Mouse (Mus musculus) thymus, adult 18-20 months (tissue): ENCODE data around the gene Ctdspl.

Experiments used
- DNase-seq, 2 experiments: peaks; one replicate each; pipeline ENCODE4 v3.0.0; 2022; ENCODE audit warnings: mixed read lengths in 2 of 2

The Ctdspl gene

DNA sequence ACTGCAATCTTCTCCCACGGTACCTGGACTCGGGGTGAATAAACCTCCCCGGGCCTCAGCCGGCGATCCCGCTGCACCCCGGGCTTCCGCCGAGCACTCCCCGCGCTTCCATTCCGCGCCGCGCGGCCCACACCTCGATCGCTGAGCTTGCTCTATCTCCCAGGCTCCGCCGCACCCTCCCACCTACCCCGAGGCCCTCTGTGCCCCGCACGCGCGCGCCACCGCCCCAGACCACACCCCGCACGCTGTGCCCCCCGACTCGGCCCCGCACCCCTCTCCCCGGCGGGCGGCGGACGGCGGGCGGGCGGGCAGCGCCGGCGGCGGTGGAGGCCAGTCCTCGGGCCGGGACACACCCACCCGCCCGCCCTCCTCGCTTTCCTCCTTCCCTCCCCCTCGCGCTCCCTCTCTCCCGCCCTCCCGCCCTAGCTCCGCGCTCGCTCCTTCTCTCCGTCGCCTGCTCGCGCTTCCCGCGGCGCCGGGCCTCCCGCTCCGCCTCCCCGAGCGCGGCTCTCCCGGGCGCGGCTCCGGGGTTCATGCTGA lies at the start of gene Ctdspl:
TSS of gene Ctdspl (plus strand) at position 343 of the 540 bp plus-strand sequence.
- peak; percentile 38 to 41 for DNase-seq

- DNase-seq = no peak
These were observed 49.4 kb upstream of the Ctdspl start for GRCm38 (mm10) chr9:118876902-118877301.

GRCm38 (mm10) chr9:118877365-118878008 lies 48.8 kb upstream of the Ctdspl start:
- no peak for DNase-seq

GRCm38 (mm10) chr9:118878596-118878995 lies 47.7 kb upstream of the Ctdspl start:
- no peak for DNase-seq

DNA sequence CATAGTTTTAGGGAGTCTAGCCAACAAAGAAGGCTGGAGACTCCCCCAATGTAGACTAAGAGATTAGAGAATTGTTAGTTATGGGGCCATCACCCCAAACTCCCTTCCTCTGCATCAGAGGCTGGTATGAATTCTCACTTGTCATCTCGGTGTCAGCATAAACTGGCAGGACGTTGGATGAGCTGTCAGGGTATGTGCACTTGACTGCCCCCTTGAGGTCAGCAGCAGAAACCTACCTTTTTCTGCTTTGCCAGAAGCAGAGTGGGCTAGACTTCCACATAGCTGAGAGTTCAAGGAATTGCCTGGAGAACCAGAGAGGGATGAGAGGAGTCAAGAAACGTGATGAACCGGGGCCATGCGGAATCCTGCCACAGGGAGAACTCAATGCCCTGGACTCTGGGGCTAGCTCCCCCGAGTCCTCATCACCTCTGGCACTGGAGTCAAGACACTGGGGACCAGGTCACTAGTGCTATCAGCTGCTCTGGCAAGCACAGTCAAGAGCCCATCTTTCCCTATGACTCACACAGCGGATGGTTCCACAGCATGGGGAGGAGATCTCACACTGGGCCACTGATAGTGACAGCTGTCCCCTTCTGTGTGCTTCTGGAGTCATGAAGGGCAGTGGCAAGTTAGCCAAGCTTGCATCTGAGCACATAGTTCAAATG lies 44.8 kb upstream of the Ctdspl start:
- peak; percentile 11 to 16 for DNase-seq

- DNase-seq = no peak
These were observed 44.3 kb upstream of the Ctdspl start for GRCm38 (mm10) chr9:118881946-118882284.

DNA sequence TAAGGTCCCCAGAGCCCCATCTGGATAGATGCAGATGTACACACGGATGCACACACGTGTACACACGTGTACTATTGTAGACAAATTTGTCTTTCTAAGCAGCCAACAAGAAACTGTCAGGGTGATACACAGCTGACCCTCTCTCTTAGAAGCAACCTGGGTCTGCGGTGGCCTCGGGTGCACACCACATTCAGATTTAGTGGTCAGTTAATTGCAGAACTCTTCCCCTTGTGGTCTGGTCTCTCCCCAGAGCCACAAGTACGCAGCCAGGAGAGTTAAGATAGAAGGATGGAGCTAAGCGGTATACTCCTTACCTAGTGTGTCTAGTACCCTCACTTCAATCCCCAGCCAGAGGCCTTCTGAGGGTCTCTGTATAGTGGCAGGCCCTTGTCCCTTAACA lies 43.1 kb upstream of the Ctdspl start:
- no peak for DNase-seq

DNA sequence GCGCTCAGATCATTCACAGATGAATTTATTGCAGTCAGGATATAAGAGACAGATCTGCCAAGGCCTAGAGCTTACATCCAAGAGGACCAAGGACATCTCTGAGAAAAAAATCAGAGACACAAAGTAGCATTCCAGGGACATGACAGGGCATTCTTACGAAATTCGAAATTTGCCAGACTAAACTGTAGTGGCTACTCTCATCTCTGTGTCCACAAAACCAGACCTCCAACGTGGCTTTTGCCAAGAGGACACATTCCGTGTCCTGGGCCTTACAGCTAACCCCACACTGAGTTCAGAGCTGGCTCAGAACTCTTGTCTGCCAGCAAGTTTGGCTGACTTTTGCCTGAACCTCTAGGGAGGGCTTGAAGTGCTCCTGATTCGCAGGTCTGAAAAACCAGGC lies 40.5 kb upstream of the Ctdspl start:
- no peak for DNase-seq

GRCm38 (mm10) chr9:118887201-118887600 lies 39.1 kb upstream of the Ctdspl start:
- DNase-seq = no peak

DNA sequence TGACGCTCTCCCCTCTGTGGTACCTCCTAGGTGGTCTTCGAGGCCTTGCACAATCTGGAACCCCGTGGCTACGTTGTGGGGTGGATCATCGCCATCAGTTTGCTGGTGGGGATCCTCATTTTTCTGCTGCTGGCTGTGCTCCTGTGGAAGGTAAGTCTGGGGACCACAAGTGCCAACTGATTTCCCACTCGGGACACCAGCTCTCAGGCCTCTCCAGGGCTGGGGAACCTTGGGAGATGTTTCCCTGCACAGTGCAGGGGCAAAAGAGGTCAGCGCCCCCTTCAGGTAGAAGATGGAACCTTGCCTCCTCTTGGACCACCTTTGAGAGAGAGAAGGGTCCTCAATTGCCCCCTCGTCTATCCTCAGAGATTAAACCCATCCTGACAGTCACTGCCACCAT lies 38.5 kb upstream of the Ctdspl start:
- no peak for DNase-seq

DNA sequence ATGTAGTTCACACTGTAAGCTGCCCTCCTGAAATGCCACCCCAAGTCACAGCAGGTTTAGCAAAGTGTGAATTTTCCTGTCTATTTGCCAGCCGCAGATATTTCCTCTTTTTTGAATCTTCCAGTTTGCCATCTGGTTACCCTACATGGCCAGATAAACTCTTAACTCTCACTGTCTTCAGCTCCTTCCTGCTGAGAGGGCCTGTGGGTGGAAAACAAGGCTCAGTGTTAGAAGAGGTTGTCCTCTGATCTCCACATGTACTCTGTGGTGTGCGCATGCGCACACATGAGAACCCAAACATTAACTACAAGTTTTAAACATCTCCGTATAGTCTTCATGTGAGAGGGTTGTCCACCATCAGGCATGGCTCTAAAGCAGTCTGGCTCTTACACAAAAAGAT lies 36.1 kb upstream of the Ctdspl start:
- peak in 1 of 2 experiments; percentile 23 for DNase-seq

DNA sequence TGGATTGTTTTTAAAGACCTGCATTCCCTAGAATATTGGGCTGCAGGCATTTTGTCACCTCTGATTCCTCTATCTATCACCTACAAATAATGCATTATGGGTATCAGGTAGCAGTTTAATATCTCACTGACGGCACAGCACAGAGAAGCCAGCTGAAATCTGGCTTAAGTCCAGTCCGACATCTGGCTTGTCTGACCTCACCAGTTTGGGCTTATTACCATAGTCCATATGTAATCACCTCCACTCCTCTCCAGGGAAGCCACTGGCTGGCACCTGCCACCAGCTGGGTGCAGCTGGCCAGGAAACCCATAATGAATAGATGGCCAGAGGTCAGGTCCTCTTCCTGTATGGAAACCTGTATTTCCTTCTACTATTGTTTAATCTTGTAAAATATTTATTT lies 35.6 kb upstream of the Ctdspl start:
- no peak for DNase-seq

DNA sequence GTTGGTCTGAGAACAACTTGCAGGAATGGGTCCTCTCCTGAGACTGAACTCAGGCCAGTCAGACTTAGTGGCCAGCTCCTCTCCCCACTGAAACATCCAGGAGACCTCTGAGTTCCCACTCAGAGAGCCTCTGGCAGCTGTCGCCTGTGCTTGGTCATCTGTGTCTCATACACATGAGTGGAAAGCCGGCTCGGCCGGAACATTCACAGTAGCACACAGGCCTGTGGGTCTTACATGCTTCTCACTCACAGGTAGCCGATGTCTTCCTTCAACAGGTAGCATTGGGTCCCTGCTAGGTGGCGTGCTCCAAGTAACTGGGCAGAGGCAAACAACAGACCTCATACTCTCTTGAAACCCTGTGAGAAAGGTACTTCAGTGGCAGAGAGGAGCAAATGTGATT lies 35.2 kb upstream of the Ctdspl start:
- no peak for DNase-seq

DNA sequence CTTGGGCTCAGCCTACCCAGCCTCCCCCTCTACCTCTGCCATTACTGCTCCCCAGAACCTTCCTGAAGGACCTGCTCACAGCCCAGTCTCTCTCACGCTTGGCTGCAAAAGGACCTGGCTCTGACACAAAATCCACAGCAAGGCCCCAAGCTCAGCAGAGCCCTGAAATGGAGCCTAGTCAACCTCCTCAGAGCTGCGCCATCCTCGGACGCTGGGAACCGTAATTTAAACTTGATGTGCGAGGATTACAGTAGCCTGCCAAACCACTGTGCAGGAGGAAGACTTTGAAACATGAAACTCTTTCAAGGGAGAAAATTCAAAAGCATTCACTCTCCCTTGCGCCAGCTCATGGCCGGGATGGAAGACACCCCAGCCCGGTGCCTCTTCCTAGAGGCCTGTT lies 34.7 kb upstream of the Ctdspl start:
- no peak for DNase-seq

DNA sequence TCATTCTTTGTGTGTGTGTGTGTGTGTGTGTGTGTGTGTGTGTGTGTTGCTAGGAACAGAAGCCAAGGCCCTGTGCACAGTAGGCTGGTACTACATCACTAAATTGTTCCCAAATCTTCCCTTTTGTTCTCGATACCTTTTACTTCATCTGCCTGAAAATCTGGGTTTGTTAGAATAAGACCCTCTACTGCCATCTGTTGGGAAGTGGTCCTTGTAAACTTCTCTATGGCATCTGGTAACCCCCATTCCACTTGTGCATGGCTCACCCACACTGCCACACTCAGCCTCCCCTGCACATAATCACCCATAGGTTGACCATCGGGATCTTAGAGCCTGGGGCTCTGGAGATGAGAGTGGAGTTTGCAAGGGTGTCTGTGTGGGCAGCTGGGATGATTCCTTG lies 31.2 kb upstream of the Ctdspl start:
- DNase-seq = no peak

DNA sequence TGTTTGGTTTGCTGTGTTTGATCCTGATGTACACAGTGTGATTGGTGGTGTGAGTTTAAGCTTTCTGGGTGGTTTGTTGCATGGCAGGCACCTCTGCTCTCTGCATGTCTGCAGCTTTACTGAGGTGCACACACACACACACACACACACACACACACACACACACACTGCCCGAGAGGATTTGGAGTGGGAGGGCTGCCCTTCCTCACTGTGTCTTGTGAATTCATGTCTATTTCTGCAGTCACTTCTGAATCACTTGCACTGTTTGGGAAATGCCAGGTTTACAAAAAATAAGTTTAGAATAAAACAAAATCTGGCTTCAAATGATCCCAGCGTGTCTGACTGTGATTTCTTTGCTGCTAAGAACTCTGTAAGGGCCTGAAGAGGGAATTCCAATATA lies 25.6 kb upstream of the Ctdspl start:
- DNase-seq = no peak

DNA sequence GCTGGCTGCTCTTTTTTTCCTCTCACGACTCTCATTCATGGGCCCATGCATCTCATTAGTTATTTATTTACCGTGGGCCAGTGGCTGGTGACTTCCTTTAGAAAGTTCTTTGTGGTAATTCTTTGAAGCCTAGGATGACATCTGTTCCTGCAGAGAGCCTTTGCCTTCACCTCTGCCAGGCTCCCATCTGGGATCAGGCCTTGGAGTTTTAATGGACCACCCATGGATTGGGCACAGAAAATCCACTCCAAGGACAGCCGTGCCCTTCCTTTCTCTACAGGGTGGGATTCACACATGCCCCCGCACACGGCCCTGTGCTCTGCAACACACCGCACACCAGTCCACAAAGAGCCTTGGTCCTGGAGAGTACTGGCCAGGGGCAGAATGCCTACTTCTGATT lies 24.3 kb upstream of the Ctdspl start:
- no peak for DNase-seq

DNA sequence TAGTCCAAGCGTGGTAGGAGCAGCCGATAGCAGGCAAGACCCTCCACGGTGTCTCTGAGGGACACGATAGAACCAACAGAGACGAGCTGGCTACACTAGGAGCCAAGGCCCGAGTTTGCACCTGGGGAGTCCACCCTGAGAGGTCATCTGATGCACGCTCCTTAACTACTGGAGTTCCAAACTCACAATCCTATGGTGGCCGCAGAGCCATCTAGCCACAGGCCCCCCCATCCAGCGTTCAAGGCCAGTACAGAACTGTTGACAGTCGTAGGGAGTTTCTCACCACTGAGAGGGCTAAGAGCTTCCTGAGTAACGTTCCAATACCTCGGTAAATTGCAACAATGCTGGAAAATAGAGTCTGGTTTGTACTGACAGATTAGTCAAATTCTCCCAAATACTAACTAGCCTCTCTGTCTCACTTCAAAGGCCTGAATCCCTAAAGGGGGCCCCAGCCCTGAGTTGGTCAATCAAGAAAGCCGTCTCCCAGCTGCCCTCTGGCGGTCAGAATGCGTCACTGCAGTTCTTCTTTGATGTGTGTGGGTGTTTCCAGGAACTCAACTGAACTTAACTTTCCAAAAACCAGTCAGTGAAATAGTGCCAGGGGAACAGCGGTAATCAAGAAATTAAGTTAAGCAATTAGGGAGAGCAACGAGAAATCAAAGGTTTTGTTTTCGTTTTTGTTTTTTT lies 18.2 kb upstream of the Ctdspl start:
- DNase-seq = peak in 1 of 2 experiments; percentile 49

DNA sequence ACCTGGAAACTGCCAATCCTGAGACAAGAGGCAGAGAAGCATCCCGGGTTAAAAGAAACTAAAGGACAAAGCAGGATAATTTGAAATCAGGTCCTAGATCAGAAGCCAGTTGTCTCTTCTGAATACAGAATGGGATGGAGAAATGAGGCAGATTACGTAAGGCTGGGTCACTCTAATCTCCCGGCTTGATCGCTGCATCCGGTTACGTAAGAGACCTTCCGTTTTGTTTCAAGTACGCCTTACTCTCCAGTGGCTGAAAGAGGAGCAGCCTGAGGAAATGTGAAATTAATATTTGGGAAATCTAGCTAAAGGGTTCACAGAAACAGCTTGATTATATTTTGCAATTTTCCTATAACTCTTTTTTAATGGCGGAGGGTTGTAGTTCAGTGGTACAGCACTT lies 13.2 kb upstream of the Ctdspl start:
- DNase-seq = no peak

- no peak for DNase-seq
These were observed 12.6 kb upstream of the Ctdspl start for GRCm38 (mm10) chr9:118913613-118914012.

GRCm38 (mm10) chr9:118914589-118914988 lies 11.7 kb upstream of the Ctdspl start:
- DNase-seq = no peak

- no peak for DNase-seq
These were observed 11.0 kb upstream of the Ctdspl start for GRCm38 (mm10) chr9:118915290-118915689.

DNA sequence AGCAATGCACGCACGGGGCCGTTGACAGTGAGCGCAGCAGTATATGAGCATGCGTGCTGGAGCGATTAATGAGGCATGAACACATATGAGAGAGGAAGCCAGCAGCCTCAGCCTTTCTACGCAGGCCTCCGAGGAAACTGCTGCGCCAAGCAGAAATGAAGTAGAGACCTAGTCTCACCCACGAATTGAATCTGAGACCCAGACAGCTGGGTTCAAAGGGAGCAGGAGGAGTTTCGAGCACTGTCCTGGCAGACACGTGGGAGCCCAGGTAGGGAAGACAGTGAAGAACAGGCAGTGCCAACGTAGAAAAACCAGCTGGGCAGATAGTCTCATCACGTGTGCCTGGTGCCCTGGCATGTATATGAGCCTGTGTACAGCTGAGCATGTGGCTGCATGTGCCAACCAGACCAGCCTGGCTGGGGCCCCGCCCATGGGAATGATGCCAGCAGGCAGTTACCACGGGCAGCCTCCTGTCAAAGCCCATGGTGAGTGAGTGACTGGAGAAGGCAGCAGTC lies 6.5 kb upstream of the Ctdspl start:
- DNase-seq = no peak
